Mouse (Mus musculus) kidney, adult 2 months (tissue): ENCODE measurements around the gene Pin4.

Experiments used
- CTCF ChIP-seq: fragments of 200-500 bp; conservative IDR thresholded peaks from 2 replicates; pipeline ENCODE4 v1.5.1; 2011; ENCODE audit warnings: low read depth, mild to moderate bottlenecking, control low read depth, low read length, moderate library complexity, mixed read lengths; ENCODE audit not compliant: insufficient read depth, insufficient read length
- POLR2A ChIP-seq: fragments of 200-500 bp; IDR thresholded peaks from one replicate; pipeline ENCODE4 v1.6.1; 2011; ENCODE audit warnings: low read depth, low read length, control low read depth

DNA sequence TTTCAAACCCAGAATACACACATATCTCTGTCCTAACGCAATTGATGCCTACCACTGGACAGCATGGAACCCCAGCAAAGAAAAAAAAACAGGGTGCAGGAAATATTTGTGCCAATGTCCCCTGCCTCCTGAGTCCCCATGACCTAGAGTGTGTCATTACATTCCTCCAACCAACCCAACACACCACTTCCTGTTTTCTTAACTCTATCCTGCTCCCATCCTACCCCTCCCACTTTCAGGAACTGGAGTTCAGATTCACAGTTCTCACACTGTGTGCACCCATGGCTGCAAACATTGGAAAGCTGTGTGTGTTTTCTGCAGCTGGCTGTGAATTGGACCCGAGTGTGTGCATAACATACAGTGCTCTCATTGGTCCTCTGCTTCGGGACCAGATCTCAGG is 28.6 kb upstream of the Pin4 start:
- no peak for TF ChIP-seq POLR2A
- TF ChIP-seq CTCF = no peak
